Mouse (Mus musculus): ENCODE data around the gene U2af2. TPM values are rescaled to one million over a fixed set of nuclear protein-coding genes. Genes with fewer than 3 reads are reported as not detected.

The U2af2 gene
- polyA plus RNA-seq (2012; rRNA removed; ENCODE audit: low replicate concordance) = 143 and 241 TPM in 2 replicates

DNA sequence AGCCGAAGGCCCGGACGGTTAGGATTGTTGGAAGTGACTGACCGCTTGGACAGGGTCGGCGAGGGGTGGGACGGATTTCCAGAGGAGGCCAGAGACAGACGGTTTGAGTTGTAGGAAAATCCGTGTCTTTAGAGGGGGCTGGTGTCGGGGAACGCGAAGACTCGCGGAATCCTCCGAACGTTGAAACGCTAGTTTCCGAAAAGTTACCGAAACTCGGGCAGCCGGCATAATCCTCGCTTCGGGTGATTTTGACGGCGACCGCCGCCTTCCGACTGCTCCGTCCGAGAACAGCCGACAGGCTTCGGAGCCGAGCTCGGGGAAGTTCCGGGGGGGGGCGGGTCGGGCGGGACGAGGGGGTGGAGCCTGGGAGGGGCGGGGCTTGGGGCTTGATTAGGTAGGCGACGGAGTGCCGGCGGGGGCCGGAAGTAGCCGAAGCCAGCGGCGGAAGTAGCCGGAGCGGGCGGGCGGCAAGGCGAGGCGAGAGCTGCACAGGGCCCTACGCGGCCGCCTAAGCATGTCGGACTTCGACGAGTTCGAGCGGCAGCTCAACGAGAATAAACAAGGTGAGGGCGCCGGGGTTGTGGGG is at the start of gene U2af2:
Gene U2af2 (plus strand): TSS at position 370 of the 586 bp plus-strand sequence.

DNA sequence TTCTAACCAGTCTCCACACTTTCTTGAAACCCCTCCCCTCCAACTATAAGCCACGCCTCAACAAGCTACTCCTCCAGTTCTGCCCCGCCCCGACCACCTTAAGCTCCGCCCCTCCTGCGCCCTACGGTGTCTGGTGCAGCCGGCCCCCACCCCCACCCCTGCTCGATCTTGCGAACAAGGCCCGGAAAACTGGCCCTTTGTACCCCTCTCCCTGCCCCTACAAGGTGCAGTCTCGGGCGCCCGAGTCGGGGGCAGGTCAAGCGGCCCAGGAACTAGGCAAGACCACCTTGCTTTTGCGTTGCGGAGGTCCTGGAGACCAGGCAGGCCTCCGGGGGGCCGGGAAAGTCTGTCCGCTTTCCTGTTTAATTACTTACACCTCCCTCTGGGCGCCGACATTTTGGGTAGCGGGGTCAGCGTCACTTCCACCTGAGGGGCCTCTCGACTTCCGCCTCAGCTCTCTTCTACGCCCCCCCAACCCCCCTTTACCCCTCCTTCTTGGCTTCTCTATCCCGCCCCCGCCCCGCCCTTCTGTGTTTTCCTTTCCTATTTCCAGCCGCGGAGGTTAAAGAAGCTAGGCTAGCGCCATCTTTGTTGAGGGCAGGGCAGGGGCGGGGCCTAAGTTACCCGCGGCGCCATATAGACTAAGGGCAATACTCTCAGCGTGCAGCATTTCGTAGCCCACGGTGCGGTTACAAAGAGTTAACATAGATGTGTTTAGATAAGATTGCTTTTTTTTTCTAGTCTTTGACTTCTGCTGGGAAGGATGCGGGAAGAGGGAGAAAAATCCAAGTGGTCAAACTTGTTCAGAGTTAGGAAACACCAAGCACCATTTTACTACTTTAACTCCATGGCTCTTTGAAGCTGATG is 47.5 kb upstream of the U2af2 start, which contains the start of the genes Zfp524 and Fiz1:
Gene Zfp524 (plus strand): TSS at position 165 of the 867 bp plus-strand sequence.
Gene Fiz1 (minus strand): TSS at position 447 of the 867 bp plus-strand sequence.

DNA sequence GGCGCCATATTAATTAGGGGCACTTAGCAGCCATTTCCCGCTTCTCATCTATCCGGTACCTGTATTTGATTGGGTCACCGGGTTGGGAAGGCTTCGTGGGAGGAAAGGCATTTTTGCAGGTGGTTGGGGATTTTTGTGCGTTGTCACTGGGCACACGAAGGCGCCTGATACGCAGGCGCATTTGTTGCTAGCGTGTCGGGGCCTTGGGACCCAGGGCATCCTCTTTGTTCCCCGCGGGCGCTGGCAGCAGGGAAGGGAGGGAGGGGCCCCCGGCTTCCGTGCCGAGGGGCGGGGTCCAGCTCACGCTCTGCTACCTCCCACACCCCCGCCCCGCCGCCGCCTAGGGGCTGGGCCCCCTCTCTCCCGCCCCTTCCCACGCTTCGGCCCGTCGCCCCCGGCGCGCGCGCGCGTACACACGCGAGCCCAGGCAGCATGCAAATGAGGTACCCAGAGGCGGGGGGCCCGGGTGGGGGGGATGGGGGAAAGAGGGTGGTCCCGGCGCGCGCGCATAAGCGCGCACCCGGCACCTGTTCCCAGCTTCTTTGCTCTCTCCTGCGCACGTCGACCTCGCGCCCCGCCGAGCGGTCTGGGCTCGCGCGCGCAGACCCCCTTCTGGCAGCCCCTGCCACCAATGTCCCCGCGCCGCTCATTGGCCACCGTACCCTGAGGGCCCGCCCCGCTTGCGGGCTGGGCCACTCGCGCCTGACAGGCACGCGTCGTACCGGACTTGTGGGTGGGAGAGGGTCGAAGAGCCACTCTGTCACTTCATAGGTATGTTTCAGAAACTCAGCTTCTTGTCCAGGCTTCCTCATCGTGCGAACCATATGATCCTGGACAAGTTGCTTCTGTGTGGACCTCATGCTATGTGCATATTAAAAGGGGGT is 46.6 kb upstream of the U2af2 start, which contains the start of gene Gm44973:
Gene Gm44973 (plus strand): TSS at position 379 of the 884 bp plus-strand sequence.

DNA sequence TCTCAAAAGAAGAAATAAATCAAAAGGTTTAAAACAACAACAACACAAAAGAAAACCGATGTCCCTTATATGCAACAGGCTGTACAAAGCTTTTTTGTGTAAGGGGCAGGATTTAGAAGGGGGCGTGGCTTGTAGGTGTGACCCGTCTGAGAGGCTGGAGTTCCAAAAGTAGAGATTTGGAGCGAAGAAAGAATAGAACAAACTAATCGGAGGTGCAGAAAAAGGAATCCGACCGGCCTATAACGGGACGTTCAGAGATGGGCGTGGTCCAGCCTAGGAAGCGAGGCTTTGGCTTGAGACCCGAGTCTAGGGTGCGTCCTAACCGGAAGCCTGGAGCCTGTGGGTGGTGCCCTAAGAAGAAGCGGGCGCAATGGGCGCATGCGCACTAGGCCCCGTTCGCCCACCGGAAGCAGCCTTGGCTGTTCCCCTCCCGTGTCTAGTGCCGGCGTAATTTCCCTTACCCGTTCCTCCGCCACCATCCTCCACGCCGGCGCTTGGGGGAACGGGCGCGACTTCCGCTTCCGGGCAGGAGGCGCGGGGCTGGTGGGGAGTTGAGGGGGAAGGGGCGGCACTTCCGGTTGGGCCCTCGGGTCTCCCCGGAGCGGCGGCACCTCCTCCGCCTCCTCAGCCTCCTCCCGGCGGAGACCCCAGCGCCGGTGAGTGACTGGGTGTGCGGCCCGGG is 41.8 kb upstream of the U2af2 start, which contains the start of the genes Zfp865 and Ccdc106:
Gene Zfp865 (plus strand): TSS at position 377 of the 682 bp plus-strand sequence.
Gene Ccdc106 (plus strand): TSS at position 554 of the 682 bp plus-strand sequence.

DNA sequence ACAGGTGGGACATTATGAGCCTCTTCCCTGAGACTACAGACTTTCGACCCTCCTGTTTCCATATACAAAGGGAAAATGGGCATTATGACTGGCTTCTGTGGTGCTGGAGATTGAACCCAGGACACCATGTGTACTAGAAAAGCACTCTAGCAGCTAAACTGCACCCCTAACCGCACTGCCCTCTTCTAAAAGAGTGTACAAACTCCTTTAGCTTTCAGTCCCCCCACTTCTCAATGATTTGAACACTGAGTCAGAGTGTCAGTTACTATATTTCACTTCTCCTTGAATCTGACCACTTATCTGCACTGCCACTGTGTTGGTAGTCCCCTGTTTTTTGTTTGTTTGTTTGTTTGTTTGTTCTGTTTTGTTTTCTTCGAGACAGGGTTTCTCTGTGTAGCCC is 28.1 kb upstream of the U2af2 start, which contains the start of gene 4632433K11Rik:
Gene 4632433K11Rik (plus strand): TSS at position 301 of the 400 bp plus-strand sequence.

DNA sequence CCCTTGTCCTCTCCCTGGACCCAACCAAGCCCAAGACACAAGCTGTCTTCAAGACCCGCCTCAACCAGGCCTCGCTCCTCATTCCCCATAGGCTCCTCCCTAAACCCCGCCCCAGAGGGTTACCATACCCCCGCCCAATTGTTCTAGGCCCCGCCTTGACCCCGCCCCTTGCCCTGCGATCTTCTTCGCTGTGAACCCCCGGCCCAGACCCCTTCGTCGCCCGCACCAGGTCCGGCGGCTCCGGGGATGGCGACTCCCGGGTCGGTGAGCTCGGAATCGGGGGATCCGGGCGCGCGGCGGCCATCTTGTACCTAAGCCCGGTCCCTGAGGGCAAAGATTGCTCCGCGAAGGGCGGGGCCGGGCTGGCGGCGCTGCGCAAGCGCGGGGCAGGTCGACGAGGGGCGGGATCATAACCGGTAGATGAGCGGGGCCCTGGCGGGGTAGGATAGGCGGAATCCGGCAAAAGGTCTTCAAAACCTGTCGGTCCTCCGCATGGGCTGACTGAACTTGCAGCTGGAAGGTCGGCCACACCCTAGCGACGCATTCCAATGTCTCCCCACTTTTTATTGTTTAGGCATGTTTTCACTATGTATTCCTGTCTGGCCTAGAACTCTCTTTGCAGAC is 23.7 kb upstream of the U2af2 start, which contains the start of gene Zfp784:
Gene Zfp784 (minus strand): TSS at position 338 of the 624 bp plus-strand sequence.

DNA sequence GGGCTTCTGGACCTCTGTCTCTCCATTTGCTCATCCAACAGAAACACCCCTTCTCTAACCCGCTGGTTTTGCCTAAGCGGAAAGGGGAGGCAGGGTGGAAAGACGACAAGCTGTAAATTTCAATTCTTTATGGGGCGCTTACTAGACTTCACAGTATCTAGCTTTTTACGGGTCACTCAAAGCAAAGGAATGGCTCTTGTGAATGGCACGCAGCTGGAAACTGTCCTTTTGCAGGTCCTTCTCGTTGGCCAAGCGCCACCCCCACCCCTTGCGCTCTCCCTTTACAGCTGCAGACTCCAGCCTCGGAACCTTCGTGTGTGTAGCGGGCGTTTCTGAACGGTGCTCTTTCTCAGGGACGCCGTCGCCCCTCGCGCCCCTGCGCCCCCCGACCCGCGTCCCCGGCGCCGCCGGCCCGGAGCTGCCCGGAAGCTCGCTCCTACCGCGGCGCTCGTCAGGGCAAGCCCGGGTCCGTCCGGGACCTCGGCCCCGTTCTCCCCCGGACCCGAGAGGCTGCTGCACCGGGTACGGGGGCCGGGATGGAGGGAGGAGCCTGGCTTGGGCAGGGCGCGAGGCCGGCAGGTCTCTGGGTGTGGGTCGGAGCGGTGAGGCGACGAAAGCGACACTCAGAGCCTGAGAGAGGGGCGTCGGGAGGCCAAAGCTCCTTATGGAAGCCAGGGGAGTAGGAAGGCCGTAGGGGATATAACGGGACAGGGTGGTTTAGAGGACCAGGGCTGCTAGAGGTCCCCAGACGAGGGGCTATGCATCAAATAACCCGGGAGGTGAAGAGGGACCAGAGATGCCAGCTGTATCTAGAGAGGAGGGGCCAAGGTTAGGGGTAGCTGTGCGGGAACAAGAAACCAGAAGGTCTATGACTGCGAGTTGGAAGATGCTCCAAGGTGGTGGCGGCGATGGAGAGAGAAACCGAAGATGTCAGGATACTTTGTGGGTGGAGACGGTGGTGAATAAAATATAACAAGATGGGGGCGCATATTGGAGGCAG is 10.4 kb upstream of the U2af2 start, which contains the start of gene Zfp580:
Gene Zfp580 (plus strand): TSS at position 346 of the 1,000 bp plus-strand sequence.

DNA sequence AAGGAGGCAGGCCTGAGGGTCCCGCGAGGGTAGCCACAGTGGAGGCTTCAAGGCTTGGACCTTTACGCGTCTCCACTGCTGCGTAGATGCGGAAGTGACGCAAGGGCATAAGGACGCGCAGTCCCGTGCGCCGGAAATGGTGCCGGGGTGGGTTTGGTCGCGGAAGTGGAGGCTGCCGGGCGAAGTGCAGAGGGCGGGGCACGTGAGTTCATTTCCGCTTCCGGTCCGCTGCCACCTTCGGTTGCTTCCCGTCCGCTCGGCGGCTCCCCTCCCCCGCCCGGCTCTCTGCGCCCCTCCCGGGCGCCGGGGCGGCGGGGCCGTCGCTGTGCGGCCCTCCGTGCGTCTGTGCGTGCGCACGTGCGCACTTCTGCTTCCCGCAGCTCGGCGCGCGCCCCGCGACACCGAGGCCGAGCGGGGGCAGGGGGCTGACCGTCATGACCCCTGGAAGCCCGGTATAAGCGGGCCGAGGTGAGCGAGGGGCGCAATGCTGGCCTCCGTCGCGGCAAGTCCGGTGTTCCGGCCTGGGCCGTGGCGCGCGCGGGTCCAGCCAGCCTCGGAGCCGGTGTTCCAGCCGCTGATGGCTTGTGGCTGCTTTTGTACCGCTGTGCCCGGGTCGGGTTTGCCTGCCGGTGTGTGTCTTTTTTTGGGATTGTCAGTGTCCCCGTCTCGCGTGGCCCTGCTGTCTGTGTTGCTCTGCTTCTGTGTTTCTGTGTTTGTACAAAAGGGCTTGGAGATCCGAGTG is 18.2 kb downstream of the U2af2 start, which contains the start of gene Epn1:
Gene Epn1 (plus strand): TSS at position 226 of the 742 bp plus-strand sequence.

DNA sequence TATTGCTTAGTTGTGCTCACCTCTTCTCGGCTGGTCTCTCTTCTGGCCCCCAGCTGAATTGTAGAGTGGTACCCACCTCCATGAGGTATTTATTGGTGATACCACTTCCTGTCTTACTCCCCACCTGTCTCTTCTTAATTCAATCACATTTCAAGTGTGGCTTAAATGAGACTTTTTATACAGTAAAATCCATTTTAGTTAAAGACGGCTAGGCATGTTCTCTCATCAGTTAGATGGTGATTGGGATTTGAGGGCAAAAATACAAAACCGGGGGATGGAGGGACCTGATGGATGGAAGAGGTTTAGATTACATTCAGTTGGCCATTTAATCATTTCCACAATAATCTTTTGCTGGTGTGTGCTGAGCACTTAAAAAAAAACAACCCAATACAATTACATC is 54.9 kb downstream of the U2af2 start, which contains the start of gene Rfpl4:
Gene Rfpl4 (minus strand): TSS at position 101 of the 400 bp plus-strand sequence.

DNA sequence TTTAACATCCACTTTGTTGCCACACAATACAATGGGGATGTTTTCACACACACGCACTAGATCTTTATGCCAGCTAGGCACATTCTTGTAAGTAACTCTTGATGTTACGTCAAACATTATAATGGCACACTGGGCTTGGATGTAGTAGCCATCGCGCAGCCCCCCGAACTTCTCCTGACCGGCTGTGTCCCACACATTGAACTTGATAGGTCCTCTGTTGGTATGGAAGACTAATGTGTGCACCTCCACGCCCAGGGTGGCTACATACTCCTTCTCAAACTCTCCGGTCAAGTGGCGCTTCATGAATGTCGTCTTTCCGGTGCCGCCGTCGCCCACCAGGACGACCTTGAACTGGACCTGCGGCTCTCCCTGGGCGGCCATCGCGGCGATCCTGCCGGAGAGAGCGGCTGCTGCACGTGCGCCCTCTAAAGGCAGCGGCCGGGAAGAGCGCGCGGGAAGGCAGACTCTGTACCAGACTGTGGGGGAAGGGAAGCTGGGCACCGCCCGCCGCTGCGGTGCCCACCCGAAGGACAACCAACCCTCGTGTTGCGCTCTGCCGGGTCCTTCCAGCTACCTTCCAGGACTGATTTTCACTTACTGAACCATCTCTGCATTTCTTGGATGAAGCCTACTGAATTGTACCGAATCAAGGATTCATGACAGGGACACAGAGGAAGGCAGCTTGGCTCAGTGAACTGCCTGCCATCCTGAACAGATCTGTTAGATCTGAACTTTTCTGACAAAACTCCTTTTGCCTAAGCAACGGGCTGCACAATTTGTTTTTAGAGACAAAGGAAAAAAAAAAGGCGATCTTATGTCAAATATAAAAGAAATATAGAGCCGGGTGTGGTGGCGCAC is 63.8 kb downstream of the U2af2 start, which contains the start of gene Rasl2-9:
Gene Rasl2-9 (minus strand): TSS at position 402 of the 858 bp plus-strand sequence.

Other genes starting within 250 kb of the U2af2 start
- 249 and 346 TPM in 2 replicates for gene Ube2s, start 249.6 kb upstream of the U2af2 start, polyA plus RNA-seq (2012; rRNA removed; ENCODE audit: low replicate concordance)
- gene Shisa7, start 217.4 kb upstream of the U2af2 start, polyA plus RNA-seq (2012; rRNA removed; ENCODE audit: low replicate concordance) = 0.04 and 0.87 TPM in 2 replicates
- 22.3 and 43.4 TPM in 2 replicates for gene Isoc2b, start 191.9 kb upstream of the U2af2 start, polyA plus RNA-seq (2012; rRNA removed; ENCODE audit: low replicate concordance)
- 43.3 and 99.8 TPM in 2 replicates for gene Isoc2a, start 185.0 kb upstream of the U2af2 start, polyA plus RNA-seq (2012; rRNA removed; ENCODE audit: low replicate concordance)
- gene Gm36210, start 155.6 kb upstream of the U2af2 start, polyA plus RNA-seq (2012; rRNA removed; ENCODE audit: low replicate concordance) = 0.09 and 0.67 TPM in 2 replicates
- gene Zfp628, start 146.9 kb upstream of the U2af2 start, polyA plus RNA-seq (2012; rRNA removed; ENCODE audit: low replicate concordance) = 8.7 and 16.0 TPM in 2 replicates
- 3.0 and 16.9 TPM in 2 replicates for gene Nat14, start 140.1 kb upstream of the U2af2 start, polyA plus RNA-seq (2012; rRNA removed; ENCODE audit: low replicate concordance)
- 17.4 and 38.7 TPM in 2 replicates for gene Ssc5d, start 136.4 kb upstream of the U2af2 start, polyA plus RNA-seq (2012; rRNA removed; ENCODE audit: low replicate concordance)
- 0.63 and 0.77 TPM in 2 replicates for gene Sbk2, start 97.7 kb upstream of the U2af2 start, polyA plus RNA-seq (2012; rRNA removed; ENCODE audit: low replicate concordance)
- 0.08 and 0.10 TPM in 2 replicates for gene Sbk3, start 91.0 kb upstream of the U2af2 start, polyA plus RNA-seq (2012; rRNA removed; ENCODE audit: low replicate concordance)
- gene Zfp579, start 66.0 kb upstream of the U2af2 start, polyA plus RNA-seq (2012; rRNA removed; ENCODE audit: low replicate concordance) = 42.5 and 74.3 TPM in 2 replicates
- 34.8 and 37.7 TPM in 2 replicates for gene Zfp524, start 47.7 kb upstream of the U2af2 start, polyA plus RNA-seq (2012; rRNA removed; ENCODE audit: low replicate concordance)
- 22.7 and 39.7 TPM in 2 replicates for gene Fiz1, start 47.4 kb upstream of the U2af2 start, polyA plus RNA-seq (2012; rRNA removed; ENCODE audit: low replicate concordance)
- gene Gm44973, start 46.6 kb upstream of the U2af2 start, polyA plus RNA-seq (2012; rRNA removed; ENCODE audit: low replicate concordance) = 0.26 TPM in 1 of 2 replicates, not detected in the other
- 24.3 and 43.2 TPM in 2 replicates for gene Zfp865, start 41.8 kb upstream of the U2af2 start, polyA plus RNA-seq (2012; rRNA removed; ENCODE audit: low replicate concordance)
- 0.63 and 20.2 TPM in 2 replicates for gene Ccdc106, start 41.6 kb upstream of the U2af2 start, polyA plus RNA-seq (2012; rRNA removed; ENCODE audit: low replicate concordance)
- not detected in 2 replicates for gene 4632433K11Rik, start 28.0 kb upstream of the U2af2 start, polyA plus RNA-seq (2012; rRNA removed; ENCODE audit: low replicate concordance)
- 5.2 and 5.6 TPM in 2 replicates for gene Zfp784, start 23.7 kb upstream of the U2af2 start, polyA plus RNA-seq (2012; rRNA removed; ENCODE audit: low replicate concordance)
- gene Zfp580, start 10.6 kb upstream of the U2af2 start, polyA plus RNA-seq (2012; rRNA removed; ENCODE audit: low replicate concordance) = 15.4 and 30.5 TPM in 2 replicates
- 151 and 159 TPM in 2 replicates for gene Epn1, start 18.1 kb downstream of the U2af2 start, polyA plus RNA-seq (2012; rRNA removed; ENCODE audit: low replicate concordance)
- not detected in 2 replicates for gene Rfpl4, start 54.8 kb downstream of the U2af2 start, polyA plus RNA-seq (2012; rRNA removed; ENCODE audit: low replicate concordance)
- 0.57 and 2.0 TPM in 2 replicates for gene Rasl2-9, start 63.8 kb downstream of the U2af2 start, polyA plus RNA-seq (2012; rRNA removed; ENCODE audit: low replicate concordance)
- gene Vmn1r55, start 87.5 kb downstream of the U2af2 start, polyA plus RNA-seq (2012; rRNA removed; ENCODE audit: low replicate concordance) = not detected in 2 replicates
- gene Vmn1r56, start 134.6 kb downstream of the U2af2 start, polyA plus RNA-seq (2012; rRNA removed; ENCODE audit: low replicate concordance) = not detected in 2 replicates
- not detected in 2 replicates for gene Vmn1r57, start 156.3 kb downstream of the U2af2 start, polyA plus RNA-seq (2012; rRNA removed; ENCODE audit: low replicate concordance)

Measured in subcutaneous adipose tissue, adult 2 months (tissue).